Mouse (Mus musculus) heart, adult 2 months (tissue): ENCODE data around the gene Pick1.

Experiments
- CTCF ChIP-seq: fragments of 200-600 bp; IDR thresholded peaks from 2 replicates; pipeline ENCODE4 v1.8.1; 2022; ENCODE audit warnings: antibody characterized with exemption, mild to moderate bottlenecking, moderate library complexity
- EP300 ChIP-seq: fragments of 200-500 bp; IDR thresholded peaks from 2 replicates; pipeline ENCODE4 v1.6.1; 2011; ENCODE audit warnings: low read depth, low read length, control low read depth; ENCODE audit not compliant: insufficient read depth
- POLR2A ChIP-seq: fragments of 200-500 bp; IDR thresholded peaks from 2 replicates; pipeline ENCODE4 v1.6.1; 2011; ENCODE audit warnings: mild to moderate bottlenecking, low read depth, low read length, control low read depth; ENCODE audit not compliant: insufficient read depth

DNA sequence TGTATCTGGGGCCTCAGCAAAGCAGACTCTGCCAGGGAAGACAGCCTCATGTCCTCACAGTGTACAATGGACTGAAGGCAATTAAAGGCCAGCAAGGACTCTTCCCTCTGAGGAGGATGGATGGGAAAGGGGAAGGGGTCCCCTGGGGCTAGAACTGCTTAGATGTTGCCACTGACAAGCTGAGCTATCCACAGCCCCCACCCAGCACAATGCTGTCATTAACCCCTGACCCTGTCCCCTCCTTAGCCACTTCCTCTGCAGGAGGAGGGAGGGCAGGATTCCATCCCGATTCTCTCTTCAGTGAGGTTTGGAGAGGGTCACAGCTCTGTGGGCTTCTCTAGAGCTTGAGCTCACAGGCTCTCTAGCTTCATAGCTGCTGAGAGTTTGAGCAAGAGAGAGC lies 9.4 kb upstream of the Pick1 start:
- TF ChIP-seq CTCF (no peak), EP300 (no peak), POLR2A (no peak)
